Mouse (Mus musculus): ENCODE results near the gene Tgfbrap1.
"Not testable (repeated sequence)": the region's sequence is repeated elsewhere in the genome, so short reads cannot be mapped to it uniquely, and the experiment has no call there.

Tgfbrap1 gene

DNA sequence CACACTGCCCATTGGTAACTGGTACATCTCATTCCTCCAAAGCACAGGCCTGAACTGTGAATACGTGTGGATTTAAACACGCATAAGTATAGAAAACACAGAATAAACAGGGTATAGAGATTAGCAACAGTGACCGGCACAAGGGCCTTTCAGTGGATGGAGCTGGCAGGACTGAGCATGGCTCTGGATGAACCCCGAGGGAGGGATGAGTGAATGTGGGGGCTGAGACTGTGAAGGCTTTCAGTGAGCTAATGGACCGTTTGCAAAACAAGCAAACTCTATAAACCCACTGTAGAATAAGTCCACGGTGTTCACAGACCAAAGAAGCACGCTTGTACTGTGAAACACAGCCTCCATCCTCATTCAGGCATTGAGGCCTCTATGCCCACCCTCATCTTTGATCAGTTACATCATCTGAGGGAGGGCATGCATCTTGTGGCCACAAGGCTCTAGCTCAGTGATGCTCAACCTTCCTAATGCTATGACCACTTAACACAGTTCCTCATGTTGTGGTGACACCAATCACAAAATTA lies 83.2 kb downstream of the Tgfbrap1 start:
- DNase-seq (ENCODE audit: low read depth, low spot score): not testable (repeated sequence)

DNA sequence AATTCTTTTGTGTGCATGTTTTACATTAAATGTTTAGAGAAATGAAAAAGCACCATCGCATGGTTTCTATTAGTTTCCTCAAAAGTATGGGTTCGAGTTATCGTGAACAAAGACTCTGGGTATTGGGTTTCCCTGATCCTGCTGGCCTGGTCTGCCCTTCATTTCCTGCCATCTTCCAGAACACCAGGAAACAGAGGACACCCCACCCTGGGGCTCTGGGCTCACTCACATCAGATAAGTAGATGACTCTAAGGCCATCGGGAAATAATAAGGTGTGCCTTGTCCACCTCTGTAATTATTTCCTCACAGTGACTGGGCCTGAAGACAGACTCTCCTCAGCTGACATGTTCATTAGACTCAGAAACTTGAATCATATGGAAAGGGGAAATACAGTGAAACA lies 88.0 kb downstream of the Tgfbrap1 start:
- DNase-seq (ENCODE audit: low read depth, low spot score): no peak

DNA sequence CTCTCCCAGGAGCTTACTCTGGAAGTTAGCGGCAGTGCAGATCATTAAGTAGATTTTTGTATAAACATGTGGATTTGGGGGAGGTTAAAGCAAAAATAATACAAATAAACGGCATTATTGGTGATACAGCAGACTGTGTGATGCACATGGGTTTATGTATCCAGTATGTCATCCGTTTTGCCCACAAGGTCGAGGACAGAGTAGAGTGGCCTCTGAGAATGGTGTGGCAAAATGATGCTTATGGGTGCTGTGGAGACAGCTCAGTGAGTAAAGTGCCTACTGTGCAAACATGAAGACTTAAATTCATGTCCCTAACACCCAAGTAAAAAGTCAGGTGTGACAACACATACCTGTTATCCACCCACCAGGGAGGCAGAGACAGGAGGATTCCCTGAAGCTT lies 91.9 kb downstream of the Tgfbrap1 start:
- DNase-seq (ENCODE audit: low read depth, low spot score): no peak

DNA sequence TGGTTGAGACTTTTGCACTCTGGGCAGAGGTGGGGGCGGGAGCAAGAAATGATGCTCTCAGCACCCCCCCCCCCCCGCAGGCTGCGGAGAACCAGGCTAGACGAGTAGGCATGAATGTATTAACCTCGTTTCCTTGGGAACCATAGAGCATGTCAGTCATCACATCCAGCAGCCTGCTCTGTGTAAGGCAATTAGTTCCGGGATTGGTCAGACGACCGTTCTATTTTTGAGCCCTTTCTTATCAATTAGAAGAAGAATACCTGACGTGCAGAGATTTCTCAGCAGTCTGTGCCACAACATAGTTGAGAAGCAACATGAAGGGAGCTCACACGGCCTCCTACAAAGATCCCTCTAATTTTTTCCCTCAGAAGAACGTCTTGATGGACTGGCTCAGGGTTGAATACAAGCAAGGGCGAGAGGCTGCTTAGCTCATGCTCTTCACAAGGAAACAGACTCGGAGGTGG lies 92.4 kb downstream of the Tgfbrap1 start:
- DNase-seq (ENCODE audit: low read depth, low spot score): no peak

All from ES-CJ7 (cell line).